Mouse (Mus musculus): ENCODE measurements around the gene Olfr491.

Olfr491 gene

DNA sequence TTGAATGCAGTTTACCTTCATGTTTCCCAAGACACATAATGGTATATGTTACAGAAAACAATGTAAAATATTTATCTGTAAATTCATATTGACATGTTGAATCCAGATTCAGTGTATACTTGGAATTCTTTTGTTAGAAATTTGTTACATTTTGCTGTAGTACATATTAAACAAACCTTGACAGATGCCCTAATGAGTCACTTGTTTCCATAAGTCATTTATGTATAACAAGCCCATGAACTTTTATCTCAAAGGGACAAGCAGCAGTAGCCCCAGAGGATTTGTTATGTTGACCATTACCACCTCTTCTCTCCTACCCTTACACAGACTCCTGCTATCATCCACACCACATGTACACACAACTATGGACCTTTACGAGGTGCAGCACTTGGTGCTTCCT lies at the start of gene Olfr491:
Gene Olfr491 (plus strand): TSS at position 301 of the 400 bp plus-strand sequence.
- no peak for DNase-seq

GRCm38 (mm10) chr7:108288834-108289233 lies 24.4 kb upstream of the Olfr491 start, which contains the start of gene Olfr490:
TSS of gene Olfr490 (minus strand) at chr7:108288934.
- DNase-seq: no peak

DNA sequence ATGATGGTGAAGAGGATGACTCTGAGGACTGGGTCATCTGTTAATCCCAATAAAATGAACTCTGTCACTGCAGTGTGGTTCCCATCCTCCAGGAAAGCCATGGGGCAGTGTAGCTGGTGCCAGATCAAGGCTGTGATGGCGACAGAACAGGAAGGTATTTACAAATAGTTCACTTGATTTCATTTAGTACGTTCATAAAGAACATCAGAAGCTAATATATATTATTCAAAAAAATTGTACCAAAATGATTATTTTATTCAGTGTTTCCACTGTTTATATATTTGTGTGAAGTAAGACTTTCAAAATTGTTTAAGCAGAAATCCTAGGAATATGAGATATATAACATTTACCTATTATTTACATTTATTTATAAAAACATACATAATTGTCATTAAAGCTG lies 10.3 kb downstream of the Olfr491 start, which contains the start of gene Olfr492:
Gene Olfr492 (minus strand): TSS at position 101 of the 400 bp plus-strand sequence.
- no peak for DNase-seq

- no peak for DNase-seq
These were observed 33.6 kb downstream of the Olfr491 start, which contains the start of gene Olfr493 for GRCm38 (mm10) chr7:108346879-108347278. TSS of gene Olfr493 (minus strand) at chr7:108346979.

DNA sequence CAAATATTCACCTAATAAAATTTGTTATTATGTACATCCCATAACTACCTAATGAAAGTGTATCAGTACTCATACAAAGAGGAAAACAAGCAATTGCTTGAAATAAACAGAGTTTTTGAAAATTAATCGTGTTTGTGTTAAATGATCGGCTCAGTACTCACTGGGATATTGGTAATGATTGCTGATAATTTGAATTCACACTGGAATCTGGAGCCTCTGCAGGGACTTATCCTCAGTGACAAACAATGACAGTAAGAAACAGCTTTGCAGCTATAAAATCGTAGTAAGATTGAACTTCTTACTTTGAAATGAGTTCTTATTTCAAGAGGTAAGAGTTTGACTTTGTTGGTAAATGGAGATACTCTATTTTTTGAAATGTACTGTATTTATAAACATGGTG lies 51.8 kb downstream of the Olfr491 start, which contains the start of gene Olfr494:
Gene Olfr494 (plus strand): TSS at position 301 of the 400 bp plus-strand sequence.
- no peak for DNase-seq
